Mouse (Mus musculus): Measurements from ENCODE around the gene Pgam5. TPM values are rescaled to one million over a fixed set of nuclear protein-coding genes. Genes with fewer than 3 reads are reported as not detected.

Gene Pgam5
- polyA plus RNA-seq, 1 experiment from 2014 or later = 54.7 TPM

- no peak overlapping the region for H3K9ac ChIP-seq (ENCODE audit: low read depth, low read length)
- no peaks in the 10 kb centered on the region for H3K27me3 ChIP-seq (replicated peaks; ENCODE audit: control insufficient read depth, insufficient read depth, low read length)
- peaks cover 8% of the 10 kb centered on the region; the same call in 1 of the 2 replicates for H3K36me3 ChIP-seq (ENCODE audit: control insufficient read depth, insufficient read depth, low read length)
- no peak for ATAC-seq
- 86% methylated on average over 6 of the region's 6 CpGs for WGBS
- H3K9me3 ChIP-seq (ENCODE audit: control insufficient read depth, low read length) = no peaks in the 10 kb centered on the region
- H3K27ac ChIP-seq (ENCODE audit: low read length) = no peak overlapping the region
- no peak overlapping the region; the same call in 1 of the 2 replicates for H3K4me3 ChIP-seq (ENCODE audit: low read length)
- peaks cover 11% of the 10 kb centered on the region for H3K4me1 ChIP-seq (ENCODE audit: control insufficient read depth, insufficient read depth, low read length)
- no peak overlapping the region for H3K4me2 ChIP-seq (ENCODE audit: low read depth, low read length)
Measured at GRCm38 (mm10) chr5:110232346-110232745, 37.4 kb downstream of the Pgam5 start.

GRCm38 (mm10) chr5:110231638-110232037 is 38.1 kb downstream of the Pgam5 start:
- WGBS = 37% methylated on average over 13 of the region's 13 CpGs
- Histone ChIP-seq H3K4me2 (ENCODE audit: low read depth, low read length) (peak overlapping the region; percentile 67), H3K4me3 (ENCODE audit: low read length) (peak overlapping the region; percentile 97), H3K9me3 (ENCODE audit: control insufficient read depth, low read length) (no peaks in the 10 kb centered on the region), H3K27me3 (replicated peaks; ENCODE audit: control insufficient read depth, insufficient read depth, low read length) (no peaks in the 10 kb centered on the region), H3K9ac (ENCODE audit: low read depth, low read length) (peak overlapping the region; percentile 98), H3K4me1 (ENCODE audit: control insufficient read depth, insufficient read depth, low read length) (peaks cover 11% of the 10 kb centered on the region), H3K36me3 (ENCODE audit: control insufficient read depth, insufficient read depth, low read length) (peaks cover 5% of the 10 kb centered on the region; the same call in 1 of the 2 replicates), H3K27ac (ENCODE audit: low read length) (no peak overlapping the region)
- ATAC-seq = no peak

GRCm38 (mm10) chr5:110230780-110231461 is 38.8 kb downstream of the Pgam5 start, which contains the start of gene Ankle2:
Gene Ankle2 (plus strand): TSS chr5:110231004.
- Histone ChIP-seq H3K27me3 (replicated peaks; ENCODE audit: control insufficient read depth, insufficient read depth, low read length) (no peaks in the 10 kb centered on the region), H3K4me1 (ENCODE audit: control insufficient read depth, insufficient read depth, low read length) (peaks cover 11% of the 10 kb centered on the region), H3K4me3 (ENCODE audit: low read length) (peak within 1 kb of the TSS; percentile 97), H3K27ac (ENCODE audit: low read length) (peak within 1 kb of the TSS; percentile 97), H3K36me3 (ENCODE audit: control insufficient read depth, insufficient read depth, low read length) (no peaks in the 10 kb centered on the region), H3K4me2 (ENCODE audit: low read depth, low read length) (peak within 1 kb of the TSS; percentile 67), H3K9ac (ENCODE audit: low read depth, low read length) (peak within 1 kb of the TSS; percentile 98), H3K9me3 (ENCODE audit: control insufficient read depth, low read length) (no peaks in the 10 kb centered on the region)
- WGBS = under 1% methylated on average over 77 of the region's 81 CpGs
- peak; percentile 98 for ATAC-seq

DNA sequence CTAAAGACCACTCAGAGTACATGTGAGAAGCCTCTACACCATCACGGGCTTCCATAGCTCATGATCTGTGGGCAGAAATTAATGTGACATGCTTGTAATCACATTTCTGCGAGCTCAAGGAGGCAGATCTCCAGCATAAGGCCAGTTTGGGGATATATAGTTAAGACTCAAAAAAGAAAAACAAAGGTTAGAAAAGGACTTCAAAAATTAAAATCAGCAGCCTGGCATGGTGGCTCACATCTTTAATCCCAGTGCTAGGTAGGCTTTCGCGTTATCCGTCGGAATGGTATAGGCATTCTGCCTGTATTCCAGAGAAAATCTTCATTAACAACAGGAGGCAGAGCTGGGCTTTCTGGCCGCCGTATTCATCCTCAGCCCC is 39.3 kb downstream of the Pgam5 start:
- peak overlapping the region; percentile 98 for H3K9ac ChIP-seq (ENCODE audit: low read depth, low read length)
- peak overlapping the region; percentile 97 for H3K4me3 ChIP-seq (ENCODE audit: low read length)
- H3K36me3 ChIP-seq (ENCODE audit: control insufficient read depth, insufficient read depth, low read length) = no peaks in the 10 kb centered on the region
- H3K4me1 ChIP-seq (ENCODE audit: control insufficient read depth, insufficient read depth, low read length) = peaks cover 11% of the 10 kb centered on the region
- peak overlapping the region; percentile 67 for H3K4me2 ChIP-seq (ENCODE audit: low read depth, low read length)
- H3K9me3 ChIP-seq (ENCODE audit: control insufficient read depth, low read length) = no peaks in the 10 kb centered on the region
- no peak for ATAC-seq
- WGBS = 5% methylated on average over 8 of the region's 8 CpGs
- H3K27me3 ChIP-seq (replicated peaks; ENCODE audit: control insufficient read depth, insufficient read depth, low read length) = no peaks in the 10 kb centered on the region
- peak overlapping the region; percentile 97 for H3K27ac ChIP-seq (ENCODE audit: low read length)

GRCm38 (mm10) chr5:110227336-110227883 is 42.3 kb downstream of the Pgam5 start:
- peaks cover 4% of the 10 kb centered on the region; the same call in 1 of the 2 replicates for H3K36me3 ChIP-seq (ENCODE audit: control insufficient read depth, insufficient read depth, low read length)
- H3K9ac ChIP-seq (ENCODE audit: low read depth, low read length) = no peak overlapping the region
- peaks cover 10% of the 10 kb centered on the region for H3K4me1 ChIP-seq (ENCODE audit: control insufficient read depth, insufficient read depth, low read length)
- 53% methylated on average over 1 of the region's 1 CpGs for WGBS
- no peak overlapping the region for H3K4me2 ChIP-seq (ENCODE audit: low read depth, low read length)
- ATAC-seq = no peak
- no peak overlapping the region for H3K27ac ChIP-seq (ENCODE audit: low read length)
- H3K9me3 ChIP-seq (ENCODE audit: control insufficient read depth, low read length) = no peaks in the 10 kb centered on the region
- no peaks in the 10 kb centered on the region for H3K27me3 ChIP-seq (replicated peaks; ENCODE audit: control insufficient read depth, insufficient read depth, low read length)
- no peak overlapping the region for H3K4me3 ChIP-seq (ENCODE audit: low read length)

DNA sequence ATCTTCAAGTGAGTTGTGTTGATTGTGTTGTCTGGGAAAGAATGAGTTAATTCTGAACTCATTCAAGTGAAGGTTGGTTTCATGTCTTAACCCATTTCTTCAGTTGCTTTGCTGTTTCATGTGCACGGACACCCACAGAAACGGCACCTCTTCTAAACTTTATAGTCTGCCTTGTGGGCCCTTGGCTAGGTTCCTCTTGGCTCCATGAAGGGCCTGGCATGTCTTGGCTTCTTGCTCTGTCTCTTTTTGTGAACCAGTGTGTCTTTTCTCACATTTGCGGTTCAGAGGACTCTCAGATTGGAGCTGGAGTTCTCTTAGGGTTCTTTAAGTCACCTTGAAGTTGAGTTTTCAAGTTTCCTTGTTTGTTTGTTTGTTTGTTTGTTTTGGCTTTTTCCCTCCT is 44.7 kb downstream of the Pgam5 start:
- Histone ChIP-seq H3K9ac (ENCODE audit: low read depth, low read length) (no peak overlapping the region), H3K36me3 (ENCODE audit: control insufficient read depth, insufficient read depth, low read length) (peaks cover 4% of the 10 kb centered on the region; the same call in 1 of the 2 replicates), H3K4me2 (ENCODE audit: low read depth, low read length) (no peak overlapping the region), H3K27me3 (replicated peaks; ENCODE audit: control insufficient read depth, insufficient read depth, low read length) (no peaks in the 10 kb centered on the region), H3K4me1 (ENCODE audit: control insufficient read depth, insufficient read depth, low read length) (peaks cover under 1% of the 10 kb centered on the region; the same call in 1 of the 2 replicates), H3K27ac (ENCODE audit: low read length) (no peak overlapping the region), H3K9me3 (ENCODE audit: control insufficient read depth, low read length) (no peaks in the 10 kb centered on the region), H3K4me3 (ENCODE audit: low read length) (no peak overlapping the region)
- 84% methylated on average over 3 of the region's 3 CpGs for WGBS
- ATAC-seq = no peak

DNA sequence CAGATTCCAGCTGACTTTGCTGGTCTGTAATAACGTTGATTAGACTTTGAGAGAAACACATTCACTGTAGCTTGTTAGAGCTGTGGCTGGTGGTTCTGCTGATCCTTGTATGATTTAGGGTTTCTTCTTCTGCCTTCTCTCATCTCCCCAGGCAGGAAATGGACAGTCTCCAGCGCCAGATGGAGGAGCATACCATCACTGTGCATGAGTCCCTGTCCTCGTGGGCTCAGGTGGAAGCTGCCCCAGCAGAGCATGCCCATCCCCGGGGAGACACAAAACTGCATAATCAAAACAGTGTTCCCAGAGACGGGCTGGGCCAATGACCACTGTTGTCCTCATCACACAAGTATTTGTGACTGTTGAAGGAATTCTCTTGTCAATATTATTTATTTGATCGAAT is 47.0 kb downstream of the Pgam5 start:
- H3K9me3 ChIP-seq (ENCODE audit: control insufficient read depth, low read length) = no peaks in the 10 kb centered on the region
- no peak overlapping the region for H3K27ac ChIP-seq (ENCODE audit: low read length)
- no peak overlapping the region for H3K4me3 ChIP-seq (ENCODE audit: low read length)
- H3K27me3 ChIP-seq (replicated peaks; ENCODE audit: control insufficient read depth, insufficient read depth, low read length) = no peaks in the 10 kb centered on the region
- H3K4me1 ChIP-seq (ENCODE audit: control insufficient read depth, insufficient read depth, low read length) = no peaks in the 10 kb centered on the region
- no peak overlapping the region for H3K9ac ChIP-seq (ENCODE audit: low read depth, low read length)
- ATAC-seq = no peak
- H3K36me3 ChIP-seq (ENCODE audit: control insufficient read depth, insufficient read depth, low read length) = peaks cover 5% of the 10 kb centered on the region; the same call in 1 of the 2 replicates
- WGBS = 84% methylated on average over 6 of the region's 6 CpGs
- no peak overlapping the region for H3K4me2 ChIP-seq (ENCODE audit: low read depth, low read length)

DNA sequence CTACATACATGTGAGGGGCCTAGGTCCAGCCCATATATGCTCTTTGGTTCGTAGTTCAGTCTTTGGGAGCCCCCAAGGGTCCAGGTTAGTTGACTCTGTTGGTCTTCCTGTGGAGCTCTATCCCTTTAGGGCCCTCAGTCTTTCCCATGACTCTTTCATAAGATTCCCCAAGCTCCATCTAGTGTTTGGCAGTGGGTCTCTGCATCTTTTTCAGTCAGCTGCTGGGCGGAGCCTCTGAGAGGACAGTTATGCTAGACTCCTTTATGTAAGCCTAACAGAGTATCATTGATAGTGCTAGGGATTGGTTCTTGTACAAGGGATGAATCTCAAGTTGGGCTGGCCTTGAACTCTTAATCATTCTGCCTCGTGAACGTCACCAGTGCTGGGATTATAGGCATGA is 49.4 kb downstream of the Pgam5 start:
- Histone ChIP-seq H3K36me3 (ENCODE audit: control insufficient read depth, insufficient read depth, low read length) (peaks cover 10% of the 10 kb centered on the region; the same call in 1 of the 2 replicates), H3K4me3 (ENCODE audit: low read length) (no peak overlapping the region), H3K9ac (ENCODE audit: low read depth, low read length) (no peak overlapping the region), H3K27ac (ENCODE audit: low read length) (no peak overlapping the region), H3K9me3 (ENCODE audit: control insufficient read depth, low read length) (no peaks in the 10 kb centered on the region), H3K27me3 (replicated peaks; ENCODE audit: control insufficient read depth, insufficient read depth, low read length) (no peaks in the 10 kb centered on the region), H3K4me2 (ENCODE audit: low read depth, low read length) (no peak overlapping the region), H3K4me1 (ENCODE audit: control insufficient read depth, insufficient read depth, low read length) (no peaks in the 10 kb centered on the region)
- WGBS = 94% methylated on average over 4 of the region's 4 CpGs
- ATAC-seq = no peak

- H3K4me2 ChIP-seq (ENCODE audit: low read depth, low read length) = no peak overlapping the region
Measured at GRCm38 (mm10) chr5:110216780-110217179, 52.9 kb downstream of the Pgam5 start.

More at GRCm38 (mm10) chr5:110216780-110217179, 52.9 kb downstream of the Pgam5 start:
- no peak overlapping the region for H3K27ac ChIP-seq (ENCODE audit: low read length)
- 92% methylated on average over 3 of the region's 3 CpGs for WGBS
- no peak overlapping the region for H3K4me3 ChIP-seq (ENCODE audit: low read length)
- peaks cover 13% of the 10 kb centered on the region for H3K36me3 ChIP-seq (ENCODE audit: control insufficient read depth, insufficient read depth, low read length)
- no peak for ATAC-seq
- no peaks in the 10 kb centered on the region for H3K27me3 ChIP-seq (replicated peaks; ENCODE audit: control insufficient read depth, insufficient read depth, low read length)
- H3K4me1 ChIP-seq (ENCODE audit: control insufficient read depth, insufficient read depth, low read length) = no peaks in the 10 kb centered on the region
- no peak overlapping the region for H3K9ac ChIP-seq (ENCODE audit: low read depth, low read length)
- H3K9me3 ChIP-seq (ENCODE audit: control insufficient read depth, low read length) = no peaks in the 10 kb centered on the region

Data from intestine, embryonic 16.5 days (tissue).